Mouse (Mus musculus): ENCODE results near the gene Adssl1. TPM values are rescaled to one million over a fixed set of nuclear protein-coding genes. Genes with fewer than 3 reads are reported as not detected.

Adssl1 gene
- polyA plus RNA-seq, 2 experiments from 2014 or later = 0.86 to 1.3 TPM

DNA sequence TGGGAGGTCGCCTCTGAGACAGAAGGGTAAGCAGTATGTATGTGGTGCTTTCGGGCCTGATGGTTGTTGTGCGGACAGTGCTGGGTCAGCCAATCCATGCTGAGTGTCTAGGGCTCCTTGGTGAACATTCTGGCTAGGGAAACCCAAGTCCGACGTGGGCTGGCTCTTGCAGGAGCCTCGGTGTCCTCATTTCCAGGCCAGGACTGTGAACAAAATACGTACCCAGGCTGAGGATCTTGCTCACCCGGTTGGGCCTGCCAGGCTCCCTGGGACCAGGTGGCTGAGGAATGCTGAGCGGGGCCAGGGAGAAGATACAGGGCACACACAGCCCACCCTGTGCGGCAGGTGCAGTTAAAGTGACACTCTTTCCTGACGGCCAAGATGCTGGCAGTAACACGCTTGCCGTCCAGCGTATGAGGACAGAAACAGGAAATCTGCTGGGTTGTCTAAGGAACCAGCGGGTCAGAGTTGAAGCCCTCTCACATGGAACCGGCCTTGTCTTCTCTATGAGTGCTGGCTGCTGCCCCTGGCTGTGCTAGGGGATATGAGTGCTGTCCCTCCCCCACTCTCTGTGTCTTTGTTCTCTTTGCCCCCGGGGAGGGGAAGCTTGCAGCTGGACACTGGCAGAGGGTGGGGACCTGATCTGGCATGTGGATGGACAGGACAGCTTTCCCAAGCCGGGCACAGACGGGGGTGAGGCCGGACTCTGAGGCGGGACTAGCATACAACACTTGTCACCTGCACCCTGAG is 26.7 kb upstream of the Adssl1 start:
- ATAC-seq = no peak

- ATAC-seq = peak; percentile 79
Observed at GRCm38 (mm10) chr12:112593951-112594915, 25.6 kb upstream of the Adssl1 start.

DNA sequence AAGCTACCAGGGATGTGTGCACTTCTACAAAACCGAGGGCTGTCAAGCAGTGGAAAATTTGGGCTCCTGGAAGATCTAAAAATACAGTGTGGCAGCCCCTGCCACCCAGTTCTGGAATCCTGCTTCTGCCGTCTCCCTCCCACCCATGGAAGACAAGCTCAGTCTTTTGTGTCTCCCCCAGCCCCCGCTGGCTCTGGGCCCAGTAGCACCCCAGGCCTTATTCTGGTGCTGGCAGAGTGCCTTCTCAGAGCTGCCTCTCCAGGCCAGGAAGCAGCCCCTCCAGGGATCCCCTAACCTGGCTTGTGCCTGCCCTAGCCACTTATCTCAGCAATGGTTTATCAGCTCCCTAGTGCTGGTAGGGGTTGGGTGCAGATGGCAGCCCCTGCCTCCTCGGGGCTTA is 24.9 kb upstream of the Adssl1 start:
- no peak for ATAC-seq

DNA sequence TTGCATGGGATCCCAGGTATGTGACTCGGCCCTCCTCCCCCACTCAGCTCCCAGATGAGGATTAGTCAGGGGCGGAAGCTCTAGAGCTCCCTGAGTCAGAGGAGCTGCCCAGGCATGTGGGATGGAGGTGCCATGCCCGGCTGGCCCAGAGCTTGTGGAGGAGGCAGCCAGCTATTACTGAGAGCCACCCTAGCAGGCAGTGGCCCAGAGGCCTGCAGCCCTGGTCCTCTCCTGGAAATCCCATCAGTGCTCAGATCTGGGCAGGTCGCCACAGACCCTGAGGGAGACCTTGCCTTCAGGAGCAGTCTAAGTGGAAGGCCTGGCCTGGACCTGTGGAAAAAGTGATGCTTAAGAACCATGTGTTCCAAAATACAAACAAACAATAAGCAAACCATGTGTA is 24.2 kb upstream of the Adssl1 start:
- no peak for ATAC-seq

- no peak for ATAC-seq
Observed at GRCm38 (mm10) chr12:112596454-112596853, 23.4 kb upstream of the Adssl1 start.

- no peak for ATAC-seq
Observed at GRCm38 (mm10) chr12:112596891-112597500, 22.8 kb upstream of the Adssl1 start.

- ATAC-seq = no peak
Observed at GRCm38 (mm10) chr12:112597618-112598017, 22.2 kb upstream of the Adssl1 start.

- no peak for ATAC-seq
Observed at GRCm38 (mm10) chr12:112599198-112599597, 20.6 kb upstream of the Adssl1 start.

DNA sequence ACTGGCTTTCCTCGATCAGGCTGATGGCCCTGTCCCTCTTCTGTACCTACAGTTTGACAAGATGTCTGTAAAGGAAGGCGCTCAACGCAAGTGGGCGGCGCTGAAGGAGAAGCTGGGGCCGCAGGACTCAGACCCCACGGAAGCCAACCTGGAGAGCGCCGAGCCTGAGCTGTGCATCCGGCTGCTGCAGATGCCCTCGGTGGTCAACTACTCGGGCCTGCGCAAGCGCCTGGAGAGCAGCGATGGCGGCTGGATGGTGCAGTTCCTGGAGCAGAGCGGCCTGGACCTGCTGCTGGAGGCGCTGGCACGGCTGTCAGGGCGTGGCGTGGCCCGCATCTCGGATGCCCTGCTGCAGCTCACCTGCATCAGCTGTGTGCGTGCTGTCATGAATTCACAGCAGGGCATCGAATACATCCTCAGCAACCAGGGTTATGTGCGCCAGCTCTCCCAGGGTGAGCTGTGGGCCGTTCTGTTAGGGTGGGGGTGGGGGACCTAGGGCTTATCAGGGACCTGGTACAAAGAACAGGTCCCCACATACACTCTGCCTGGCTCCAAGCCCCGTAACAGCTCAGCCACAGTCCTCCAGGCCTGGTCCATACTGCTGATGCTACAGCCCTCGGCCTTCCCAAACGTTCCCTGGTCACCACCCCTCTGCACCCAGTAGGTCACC is 19.8 kb upstream of the Adssl1 start:
- ATAC-seq = no peak

- ATAC-seq = no peak
Observed at GRCm38 (mm10) chr12:112604022-112604421, 15.8 kb upstream of the Adssl1 start.

DNA sequence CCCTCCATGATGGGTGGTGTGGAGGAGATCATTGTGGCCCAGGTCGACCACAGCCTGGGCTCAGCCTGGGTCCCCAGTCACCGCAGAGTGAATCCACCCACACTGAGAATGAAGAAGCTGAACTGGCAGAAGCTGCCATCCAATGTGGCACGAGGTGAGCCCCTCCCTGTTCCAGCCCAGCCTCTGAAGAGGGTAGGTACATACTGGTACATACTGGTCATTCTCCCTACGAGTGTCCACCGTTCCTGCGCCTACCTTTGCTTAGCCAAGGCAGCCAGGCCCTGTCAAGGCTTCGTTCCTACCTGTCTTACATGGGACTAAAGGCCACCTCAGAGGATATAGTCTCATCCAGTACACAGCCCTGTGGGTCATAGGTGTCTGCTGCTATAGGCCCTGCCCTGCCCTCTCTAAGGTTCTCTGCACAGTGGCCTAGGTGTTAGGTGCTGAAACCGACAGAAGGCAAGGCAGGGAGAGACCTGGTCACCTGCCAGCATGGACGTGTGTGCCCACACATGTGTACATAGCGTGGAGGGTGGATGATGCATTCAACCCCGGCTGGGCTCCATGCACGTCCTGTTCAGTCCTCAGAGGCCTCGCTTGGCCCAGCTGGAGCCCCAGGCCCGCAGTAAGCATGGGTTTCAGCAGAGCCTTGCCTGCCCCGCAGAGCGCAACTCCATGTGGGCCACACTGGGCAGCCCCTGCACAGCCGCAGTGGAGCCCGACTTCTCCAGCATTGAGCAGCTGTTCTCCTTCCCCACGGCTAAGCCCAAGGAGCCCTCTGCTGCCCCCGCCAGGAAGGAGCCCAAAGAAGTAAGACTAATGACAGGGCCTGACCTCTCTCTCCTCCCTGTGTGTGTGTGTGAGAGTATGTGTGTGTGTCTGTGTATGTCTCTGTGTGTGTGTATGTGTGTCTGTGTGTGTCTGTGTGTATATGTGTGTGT is 14.9 kb upstream of the Adssl1 start:
- no peak for ATAC-seq

DNA sequence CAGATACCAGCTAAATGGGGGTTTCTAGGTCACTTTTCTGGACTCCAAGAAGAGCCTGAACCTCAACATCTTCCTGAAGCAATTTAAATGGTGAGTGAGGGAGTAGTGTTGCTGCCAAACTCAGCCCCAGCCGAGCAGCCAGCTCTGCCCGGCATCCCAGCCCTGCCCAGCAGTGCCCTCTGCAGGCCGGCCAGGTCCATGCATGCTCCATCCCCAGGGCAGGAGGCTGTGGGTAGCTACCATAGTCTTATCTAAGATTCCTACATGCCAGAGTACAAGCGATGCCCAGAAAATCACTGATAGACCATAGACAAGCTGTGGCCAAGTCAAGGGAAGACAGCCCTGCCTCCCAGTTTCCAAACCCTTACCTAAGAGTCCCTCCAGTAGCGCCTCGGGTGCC is 14.1 kb upstream of the Adssl1 start:
- peak; percentile 86 for ATAC-seq

DNA sequence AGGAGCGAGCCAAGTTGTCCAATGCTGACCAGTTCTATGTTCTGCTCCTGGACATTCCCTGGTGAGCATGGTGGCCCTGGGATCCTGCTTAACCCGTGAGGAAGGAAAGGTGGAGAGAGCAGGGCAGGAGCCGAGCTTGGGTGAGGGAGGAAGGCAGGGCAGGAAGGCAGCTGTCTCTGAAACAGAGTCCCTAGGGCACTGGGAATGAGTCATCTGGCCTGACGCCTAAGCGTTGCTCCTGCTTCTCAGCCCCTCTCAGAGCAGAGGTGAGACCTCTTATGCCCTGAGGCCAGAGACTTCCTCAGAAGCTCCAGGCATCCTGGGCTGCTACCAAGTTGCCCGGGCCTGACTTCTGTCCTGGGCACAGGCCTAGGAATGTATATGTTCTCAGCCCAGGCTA is 12.8 kb upstream of the Adssl1 start:
- no peak for ATAC-seq

DNA sequence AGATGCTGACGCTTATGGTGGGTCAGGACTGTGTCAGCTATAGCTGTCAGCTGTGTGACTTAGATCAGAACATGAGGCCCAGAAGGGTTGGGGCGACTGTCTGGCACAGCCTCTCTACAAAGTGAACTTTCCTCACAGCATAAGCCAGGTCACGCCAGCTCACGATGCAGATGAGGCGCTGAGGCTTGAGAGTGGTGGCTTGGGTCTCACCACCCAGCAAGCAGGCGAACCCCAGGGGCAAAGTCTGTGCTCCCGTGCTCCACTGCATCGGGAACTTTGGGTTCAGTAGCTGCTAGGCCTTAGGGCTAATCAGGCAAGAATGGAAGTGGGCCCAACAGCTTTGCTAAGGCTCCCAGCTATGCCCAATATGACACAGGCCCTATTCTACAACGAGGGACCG is 10.8 kb upstream of the Adssl1 start:
- no peak for ATAC-seq

DNA sequence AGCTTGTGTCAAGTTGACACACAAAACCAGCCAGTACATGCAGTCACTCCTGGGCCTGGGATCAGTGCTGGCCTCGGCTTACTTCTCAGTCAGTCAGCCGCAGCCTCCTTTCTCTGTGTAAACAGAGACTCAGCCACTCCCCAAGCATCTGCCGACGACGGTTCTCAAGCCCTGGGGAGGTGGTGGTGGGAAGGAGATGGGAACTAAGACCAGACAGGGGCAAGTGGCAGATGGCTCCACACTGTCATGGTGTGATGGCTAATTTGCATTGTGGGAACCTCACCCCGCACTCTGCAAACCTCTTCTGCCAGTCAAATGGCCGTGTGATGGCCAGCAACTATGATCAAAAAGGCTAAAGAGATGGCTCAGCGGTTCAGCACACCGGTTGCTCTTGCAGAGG is 3.2 kb upstream of the Adssl1 start:
- no peak for ATAC-seq

DNA sequence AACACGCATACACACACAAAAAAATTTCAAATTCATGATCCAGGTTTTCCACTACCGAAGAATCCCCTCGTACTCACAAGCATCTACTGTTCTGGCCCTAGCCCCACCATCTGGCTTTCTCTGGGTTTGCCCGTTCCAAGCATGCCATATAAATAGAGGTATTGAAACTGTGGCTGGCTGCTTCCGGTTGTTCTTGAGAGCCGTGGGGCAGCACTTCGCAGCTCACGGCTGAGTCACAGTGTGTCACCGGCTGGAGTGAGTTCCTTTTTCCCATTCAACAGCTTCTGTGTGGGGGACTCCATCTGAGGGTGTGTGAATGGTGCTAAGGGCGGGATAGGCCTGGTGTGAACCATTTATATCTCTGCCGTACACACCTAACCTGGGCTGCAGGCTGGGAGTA is 2.7 kb upstream of the Adssl1 start:
- peak; percentile 44 for ATAC-seq

GRCm38 (mm10) chr12:112617898-112618380 is 1.9 kb upstream of the Adssl1 start:
- peak; percentile 61 for ATAC-seq

GRCm38 (mm10) chr12:112618981-112619685 is 712 bp upstream of the Adssl1 start:
- ATAC-seq = peak; percentile 43

DNA sequence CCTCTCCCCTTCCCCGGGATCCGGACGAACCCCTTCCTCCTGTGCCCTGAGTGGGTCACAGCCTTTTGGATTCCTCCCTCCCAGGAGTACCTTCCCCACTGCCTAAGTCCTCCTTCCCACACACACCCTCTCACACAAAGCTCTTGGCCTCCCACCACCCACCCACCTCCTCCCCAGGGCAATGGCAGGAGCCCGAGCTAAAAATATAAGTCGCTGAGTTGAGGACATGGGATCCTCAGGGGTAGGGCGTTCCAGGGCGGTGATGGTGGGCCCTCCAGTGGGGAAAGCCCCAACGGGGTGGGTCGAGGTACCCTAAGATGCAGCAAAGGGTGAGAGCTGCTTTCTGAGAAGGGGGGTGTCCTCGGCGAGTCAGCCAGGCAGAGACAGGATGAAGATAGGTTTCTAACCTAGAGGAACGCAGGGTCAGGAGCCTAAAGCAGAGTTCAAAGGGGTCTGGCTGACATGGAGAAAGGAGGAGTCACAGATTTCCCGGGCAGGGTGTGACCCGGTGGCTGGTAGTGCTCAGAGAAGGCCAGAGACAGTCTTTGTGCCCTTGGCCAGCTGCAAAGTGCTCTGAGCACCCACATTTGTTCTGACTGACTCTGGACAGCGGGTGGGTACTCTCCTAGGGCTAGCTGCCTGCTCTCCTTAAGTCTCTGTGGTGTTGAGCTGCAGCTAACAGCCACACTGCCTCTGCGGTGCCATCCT is 663 bp downstream of the Adssl1 start:
- no peak for ATAC-seq

- no peak for ATAC-seq
Observed at GRCm38 (mm10) chr12:112621900-112622299, 2.1 kb downstream of the Adssl1 start.
